Mouse (Mus musculus) lung, adult 2 months (tissue): ENCODE measurements around the gene Shank2. TPM values are rescaled to one million over a fixed set of nuclear protein-coding genes. Genes with fewer than 3 reads are reported as not detected.

ENCODE experiments used
- DNase-seq: peaks from one replicate; pipeline ENCODE4 v3.0.0; 2022
- H3K4me1 ChIP-seq: fragments of 200-500 bp; 2 replicates; pipeline ENCODE4 v1.6.1; 2011; ENCODE audit warnings: low read length; ENCODE audit not compliant: control insufficient read depth, insufficient read depth
- H3K4me3 ChIP-seq: fragments of 200-500 bp; replicated peaks from 2 replicates; pipeline ENCODE3; 2011; ENCODE audit warnings: low read depth, mild to moderate bottlenecking, control low read depth, low read length; ENCODE audit errors: extremely low read depth
- CTCF ChIP-seq: fragments of 200-500 bp; IDR thresholded peaks from 2 replicates; pipeline ENCODE4 v1.5.1; 2011; ENCODE audit warnings: mild to moderate bottlenecking, low read length, control low read depth; ENCODE audit not compliant: insufficient read depth
- POLR2A ChIP-seq: fragments of 200-500 bp; IDR thresholded peaks from 2 replicates; pipeline ENCODE4 v1.6.1; 2011; ENCODE audit warnings: low read depth, mild to moderate bottlenecking, control low read depth, low read length, borderline replicate concordance; ENCODE audit errors: extremely low read depth
- WGBS: fragments of 180-500 bp; shearing (Covaris S2); methylation state at CpG from one replicate; pipeline ENCODE4 v1.1.7; 2018; 5-methylcytosine and 5-hydroxymethylcytosine counted together
- polyA plus RNA-seq: library from polyadenylated mRNA; depleted of rRNA; stranded (reverse); fragments of >200 nt; gene quantifications from 2 replicates; pipeline ENCODE4 v1.2.3, GENCODE M21; 2012

Shank2 gene
- polyA plus RNA-seq, 1 experiment, result 3.5 TPM

GRCm38 (mm10) chr7:144268329-144268728 is 266.6 kb downstream of the Shank2 start:
- H3K4me1 ChIP-seq, result no peaks in the 10 kb centered on the region
- no peak overlapping the region for H3K4me3 ChIP-seq
- 75% methylated on average over 7 of the region's 7 CpGs for WGBS
- DNase-seq, result no peak
- TF ChIP-seq POLR2A (no peak), CTCF (no peak)

- WGBS, result 67% methylated on average over 4 of the region's 4 CpGs
- no peak for DNase-seq
- TF ChIP-seq CTCF, result no peak
- no peak for TF ChIP-seq POLR2A
- no peaks in the 10 kb centered on the region for H3K4me1 ChIP-seq
- H3K4me3 ChIP-seq, result no peak overlapping the region
Measured at GRCm38 (mm10) chr7:144268778-144269177, 267.1 kb downstream of the Shank2 start.

- TF ChIP-seq CTCF (no peak), POLR2A (no peak)
- H3K4me3 ChIP-seq, result no peak overlapping the region
- 86% methylated on average over 2 of the region's 2 CpGs for WGBS
- H3K4me1 ChIP-seq, result no peaks in the 10 kb centered on the region
- no peak for DNase-seq
Measured at GRCm38 (mm10) chr7:144271074-144271473, 269.3 kb downstream of the Shank2 start.

GRCm38 (mm10) chr7:144278703-144279102 is 277.0 kb downstream of the Shank2 start:
- 67% methylated on average over 4 of the region's 4 CpGs for WGBS
- Histone ChIP-seq H3K4me1 (no peaks in the 10 kb centered on the region), H3K4me3 (no peak overlapping the region)
- TF ChIP-seq CTCF, result no peak
- no peak for TF ChIP-seq POLR2A
- no peak for DNase-seq

- 8% methylated on average over 6 of the region's 6 CpGs for WGBS
- Histone ChIP-seq H3K4me3 (no peak overlapping the region), H3K4me1 (no peaks in the 10 kb centered on the region)
- TF ChIP-seq POLR2A (no peak), CTCF (no peak)
- DNase-seq, result no peak
Measured at GRCm38 (mm10) chr7:144283701-144284100, 282.0 kb downstream of the Shank2 start.

GRCm38 (mm10) chr7:144284241-144285065 is 282.7 kb downstream of the Shank2 start:
- no peak for DNase-seq
- no peak overlapping the region for H3K4me3 ChIP-seq
- TF ChIP-seq POLR2A, result no peak
- TF ChIP-seq CTCF, result no peak
- no peaks in the 10 kb centered on the region for H3K4me1 ChIP-seq
- WGBS, result 8% methylated on average over 45 of the region's 45 CpGs

- no peak for DNase-seq
- no peaks in the 10 kb centered on the region for H3K4me1 ChIP-seq
- 37% methylated on average over 5 of the region's 5 CpGs for WGBS
- TF ChIP-seq POLR2A, result no peak
- no peak for TF ChIP-seq CTCF
- no peak overlapping the region for H3K4me3 ChIP-seq
Measured at GRCm38 (mm10) chr7:144285066-144285633, 283.4 kb downstream of the Shank2 start.

GRCm38 (mm10) chr7:144285912-144286311 is 284.2 kb downstream of the Shank2 start:
- 77% methylated on average over 4 of the region's 4 CpGs for WGBS

GRCm38 (mm10) chr7:144287991-144288390 is 286.3 kb downstream of the Shank2 start:
- no peak for DNase-seq
- Histone ChIP-seq H3K4me1 (no peaks in the 10 kb centered on the region), H3K4me3 (no peak overlapping the region)
- TF ChIP-seq CTCF, result no peak
- TF ChIP-seq POLR2A, result no peak
- 48% methylated on average over 6 of the region's 6 CpGs for WGBS

More at GRCm38 (mm10) chr7:144285912-144286311, 284.2 kb downstream of the Shank2 start:
- TF ChIP-seq POLR2A (no peak), CTCF (no peak)
- Histone ChIP-seq H3K4me1 (no peaks in the 10 kb centered on the region), H3K4me3 (no peak overlapping the region)
- DNase-seq, result no peak

- 41% methylated on average over 7 of the region's 7 CpGs for WGBS
- Histone ChIP-seq H3K4me3 (no peak overlapping the region), H3K4me1 (no peaks in the 10 kb centered on the region)
- no peak for TF ChIP-seq CTCF
- TF ChIP-seq POLR2A, result no peak
- no peak for DNase-seq
Measured at GRCm38 (mm10) chr7:144291478-144291877, 289.8 kb downstream of the Shank2 start.
